Mouse (Mus musculus) forebrain, embryonic 15.5 days (tissue): ENCODE results near the gene Ndufv2. TPM values are rescaled to one million over a fixed set of nuclear protein-coding genes. Genes with fewer than 3 reads are reported as not detected.
A peak's percentile ranks its signal among the peaks of the same experiment; 100 is the strongest.

Experiments used
- ATAC-seq: fragments of 200-750 bp; cut with Nextera tagmentation; replicated peaks from 2 replicates; pipeline ENCODE4 v1.8.0; 2017; ENCODE audit warnings: mild to moderate bottlenecking, moderate TSS enrichment, moderate library complexity
- H3K27ac ChIP-seq: fragments of 300-500 bp; sonication (generic); replicated peaks from 2 replicates; pipeline ENCODE4 v1.5.1; 2015; ENCODE audit warnings: mild to moderate bottlenecking, inconsistent platforms
- H3K27me3 ChIP-seq: fragments of 300-500 bp; sonication (generic); 2 replicates; pipeline ENCODE4 v1.6.1; 2015; ENCODE audit warnings: inconsistent platforms
- H3K36me3 ChIP-seq: fragments of 300-500 bp; sonication (generic); 2 replicates; pipeline ENCODE4 v1.6.1; 2015; ENCODE audit warnings: mild to moderate bottlenecking, inconsistent platforms
- H3K4me1 ChIP-seq: fragments of 300-500 bp; sonication (generic); 2 replicates; pipeline ENCODE4 v1.6.1; 2015; ENCODE audit warnings: inconsistent platforms
- H3K4me2 ChIP-seq: fragments of 300-500 bp; sonication (generic); replicated peaks from 2 replicates; pipeline ENCODE4 v1.6.1; 2015; ENCODE audit warnings: mild to moderate bottlenecking, inconsistent platforms
- H3K4me3 ChIP-seq: fragments of 300-500 bp; sonication (generic); 2 replicates; pipeline ENCODE4 v1.5.1; 2015; ENCODE audit warnings: mild to moderate bottlenecking, inconsistent platforms
- H3K9ac ChIP-seq: fragments of 300-500 bp; sonication (generic); replicated peaks from 2 replicates; pipeline ENCODE4 v1.6.1; 2015; ENCODE audit warnings: mild to moderate bottlenecking, inconsistent platforms
- H3K9me3 ChIP-seq: fragments of 300-500 bp; sonication (generic); 2 replicates; pipeline ENCODE4 v1.6.1; 2016; ENCODE audit warnings: inconsistent platforms
- WGBS: fragments of 180-500 bp; shearing (Covaris S2); methylation state at CpG from one replicate; pipeline ENCODE4 v1.1.7; 2015; ENCODE audit warnings: mixed read lengths; 5-methylcytosine and 5-hydroxymethylcytosine counted together
- polyA plus RNA-seq: library from polyadenylated mRNA; unstranded; fragments of >200 nt; fragmentation: Nextera tagmentation; extraction: Ambion mirVana; gene quantifications from 2 replicates; pipeline ENCODE4 v1.2.1, GENCODE M21; 2015

The Ndufv2 gene
- polyA plus RNA-seq, 1 experiment from 2014 or later, result 322 TPM

DNA sequence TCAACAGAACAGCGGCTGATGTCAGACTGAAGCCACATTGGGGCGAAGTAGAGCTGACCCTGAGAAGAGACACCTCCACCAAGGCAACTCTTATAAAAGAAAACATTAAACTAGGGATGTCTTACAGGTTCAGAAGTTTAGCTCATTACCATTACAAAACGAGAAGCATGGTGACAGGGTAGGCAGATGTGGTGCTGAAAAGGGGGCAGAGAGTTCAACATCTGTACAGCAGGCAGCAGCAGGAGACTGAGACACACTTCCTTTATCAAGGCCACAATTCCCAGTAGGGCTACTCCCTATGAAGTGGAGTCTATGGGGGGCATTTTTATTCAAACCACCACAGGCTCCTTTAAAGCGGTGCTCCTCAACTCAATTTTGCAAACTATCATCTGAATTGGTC is 6.8 kb upstream of the Ndufv2 start:
- no peak overlapping the region for H3K27ac ChIP-seq
- H3K36me3 ChIP-seq, result no peaks in the 10 kb centered on the region
- H3K9ac ChIP-seq, result no peak overlapping the region
- H3K27me3 ChIP-seq, result no peaks in the 10 kb centered on the region
- H3K4me3 ChIP-seq, result no peak overlapping the region
- WGBS, result 86% methylated on average over 4 of the region's 4 CpGs
- H3K4me2 ChIP-seq, result no peak overlapping the region
- no peak for ATAC-seq
- no peaks in the 10 kb centered on the region for H3K9me3 ChIP-seq
- H3K4me1 ChIP-seq, result peaks cover 18% of the 10 kb centered on the region

DNA sequence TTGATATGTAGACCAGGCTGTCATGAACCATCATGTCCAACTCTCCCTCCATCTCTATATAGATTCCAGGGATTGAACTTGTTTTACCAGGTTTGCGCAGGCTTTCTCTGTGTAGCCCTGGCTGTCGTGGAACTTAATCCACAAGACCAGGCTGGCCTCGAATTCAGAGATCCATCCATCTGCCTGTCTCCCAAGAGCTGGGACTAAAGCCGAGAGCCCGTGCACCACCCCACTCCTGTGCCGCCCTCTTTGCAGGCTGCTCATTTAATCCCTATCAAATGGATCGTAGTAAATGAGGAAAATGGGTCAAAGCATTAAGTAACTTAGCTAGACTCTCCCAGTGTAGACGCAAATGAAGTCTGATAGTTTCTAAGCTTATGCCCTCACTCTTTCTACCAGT is 6.1 kb upstream of the Ndufv2 start:
- WGBS, result 67% methylated on average over 8 of the region's 8 CpGs
- no peak for ATAC-seq
- no peak overlapping the region for H3K9ac ChIP-seq

DNA sequence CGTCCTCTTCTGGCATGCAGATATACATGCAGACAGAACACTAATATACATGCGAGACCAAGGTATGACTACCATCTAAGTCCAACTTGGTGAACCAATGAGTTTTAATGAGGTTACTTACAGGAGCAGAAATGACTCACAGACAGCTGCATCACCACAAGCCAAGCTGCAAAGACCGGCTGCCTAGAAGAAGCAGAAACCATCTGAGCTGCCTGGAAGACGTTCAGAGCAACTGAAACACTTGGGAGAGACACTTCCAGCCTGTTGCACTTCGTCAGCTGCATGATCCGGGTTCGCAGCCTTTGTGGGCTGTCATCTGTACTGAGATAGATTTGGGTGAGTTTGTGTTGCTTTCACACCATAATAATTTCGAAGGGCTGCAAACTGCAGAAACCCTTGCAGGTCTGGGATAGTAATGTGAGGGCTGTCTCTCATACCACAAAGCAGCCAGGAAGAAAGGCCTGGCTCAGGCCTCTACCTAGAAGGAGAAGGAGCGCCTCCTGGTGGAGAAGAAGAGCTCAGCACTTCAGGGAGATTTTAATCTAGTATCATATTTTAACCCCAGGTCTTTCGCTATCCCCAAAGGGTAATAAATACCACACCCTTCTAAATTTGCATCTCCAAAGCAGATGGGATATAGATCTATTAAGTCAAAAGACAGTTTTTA is 5.4 kb upstream of the Ndufv2 start:
- no peak overlapping the region for H3K9ac ChIP-seq
- no peak for ATAC-seq
- H3K4me3 ChIP-seq, result no peak overlapping the region
- no peak overlapping the region for H3K4me2 ChIP-seq
- no peaks in the 10 kb centered on the region for H3K9me3 ChIP-seq
- H3K4me1 ChIP-seq, result peaks cover 12% of the 10 kb centered on the region
- no peak overlapping the region for H3K27ac ChIP-seq
- no peaks in the 10 kb centered on the region for H3K27me3 ChIP-seq
- 50% methylated on average over 10 of the region's 10 CpGs for WGBS
- no peaks in the 10 kb centered on the region for H3K36me3 ChIP-seq

More for the DNA sequence above, 6.1 kb upstream of the Ndufv2 start:
- no peak overlapping the region for H3K4me3 ChIP-seq
- H3K27me3 ChIP-seq, result no peaks in the 10 kb centered on the region
- H3K4me2 ChIP-seq, result no peak overlapping the region
- no peak overlapping the region for H3K27ac ChIP-seq
- H3K36me3 ChIP-seq, result no peaks in the 10 kb centered on the region
- H3K4me1 ChIP-seq, result peaks cover 13% of the 10 kb centered on the region
- no peaks in the 10 kb centered on the region for H3K9me3 ChIP-seq

DNA sequence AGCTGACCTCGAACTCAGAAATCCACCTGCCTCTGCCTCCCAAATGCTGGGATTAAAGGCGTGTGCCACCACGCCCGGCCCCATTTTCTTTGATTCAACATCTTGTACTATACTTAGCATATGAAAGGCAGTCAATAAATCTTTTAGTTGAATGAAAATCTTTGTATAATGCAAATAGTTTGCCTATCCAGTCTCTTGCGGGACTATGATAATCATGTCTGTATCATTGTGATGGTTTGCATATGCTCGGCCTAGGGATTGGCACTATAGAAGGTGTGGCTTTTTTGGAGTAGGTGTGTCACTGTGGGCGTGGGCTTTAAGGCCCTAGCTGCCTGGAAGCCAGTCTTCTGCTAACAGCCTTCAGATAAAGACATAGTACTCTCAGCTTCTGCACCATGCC is 2.7 kb upstream of the Ndufv2 start:
- H3K4me2 ChIP-seq, result no peak overlapping the region
- peaks cover 20% of the 10 kb centered on the region for H3K4me1 ChIP-seq
- H3K27me3 ChIP-seq, result no peaks in the 10 kb centered on the region
- H3K36me3 ChIP-seq, result no peaks in the 10 kb centered on the region
- H3K9me3 ChIP-seq, result no peaks in the 10 kb centered on the region
- no peak overlapping the region for H3K27ac ChIP-seq
- WGBS, result 85% methylated on average over 7 of the region's 7 CpGs
- ATAC-seq, result no peak
- H3K4me3 ChIP-seq, result no peak overlapping the region
- no peak overlapping the region for H3K9ac ChIP-seq

DNA sequence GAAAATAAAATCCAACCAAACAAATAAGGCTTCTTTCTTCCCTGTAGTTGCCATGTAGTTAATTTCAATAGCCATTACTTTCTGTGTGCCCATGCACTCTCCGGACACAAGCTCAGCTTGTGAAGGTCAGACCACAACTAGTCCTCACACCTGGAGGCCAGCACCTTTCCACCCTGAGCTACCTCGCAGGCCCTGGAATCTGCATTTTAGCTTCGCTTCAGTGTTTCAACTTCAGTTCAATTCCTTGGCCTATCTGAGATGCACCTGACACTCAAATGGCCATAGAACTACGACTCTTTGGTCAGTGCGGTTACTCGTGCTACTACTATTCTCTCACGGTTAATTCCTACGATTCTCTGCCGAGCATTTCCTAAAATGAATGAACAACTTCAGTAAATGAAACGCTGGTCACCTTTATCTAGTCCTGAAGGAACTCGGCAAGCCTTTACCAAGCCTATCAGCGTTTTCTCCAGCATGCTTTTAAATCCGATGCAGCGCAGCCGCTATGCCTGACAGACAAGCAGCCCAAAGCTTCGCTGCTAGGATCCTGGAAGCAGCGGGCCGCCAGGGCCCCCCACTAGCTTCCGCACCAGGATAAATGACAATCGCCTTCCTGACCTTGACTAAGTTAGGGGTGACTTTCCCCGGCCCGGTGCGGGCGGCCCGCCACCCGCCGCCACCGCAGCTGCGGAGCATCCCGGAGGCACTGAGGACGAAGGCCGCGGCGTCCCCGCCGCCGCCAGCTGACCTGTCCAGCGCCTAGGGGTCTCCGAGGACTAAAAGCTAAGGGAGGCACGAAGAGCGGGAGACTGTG is 586 bp downstream of the Ndufv2 start:
- Histone ChIP-seq H3K9me3 (no peaks in the 10 kb centered on the region), H3K9ac (peak overlapping the region; percentile 81), H3K27me3 (no peaks in the 10 kb centered on the region), H3K27ac (peak overlapping the region; percentile 97), H3K4me1 (peaks cover 25% of the 10 kb centered on the region), H3K4me2 (peak overlapping the region; percentile 89), H3K4me3 (peak overlapping the region; percentile 61), H3K36me3 (no peaks in the 10 kb centered on the region)
- 1% methylated on average over 41 of the region's 41 CpGs for WGBS
- ATAC-seq, result no peak; the same call in 1 of the 2 replicates

DNA sequence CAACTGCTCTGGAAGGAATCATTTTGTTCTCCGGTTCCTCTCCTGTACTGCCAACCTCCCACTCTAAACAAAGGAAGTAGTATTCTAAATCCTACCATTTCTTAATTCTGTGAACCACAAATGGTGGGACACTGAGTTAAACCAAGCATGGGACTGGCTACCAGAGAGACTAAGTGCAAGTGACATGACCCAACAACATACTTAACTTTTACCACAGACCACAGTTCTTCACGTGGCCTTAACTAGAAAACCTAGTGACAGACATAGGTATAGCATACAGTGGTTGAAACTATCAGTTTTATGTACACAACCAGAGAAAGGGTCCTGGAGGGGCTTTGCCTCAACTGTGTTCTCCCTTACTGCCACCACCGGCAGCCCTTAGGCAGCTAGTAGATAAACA is 8.7 kb downstream of the Ndufv2 start:
- Histone ChIP-seq H3K9me3 (no peaks in the 10 kb centered on the region), H3K4me1 (peaks cover 7% of the 10 kb centered on the region; the same call in 1 of the 2 replicates), H3K9ac (no peak overlapping the region), H3K4me2 (no peak overlapping the region), H3K36me3 (peaks cover 16% of the 10 kb centered on the region), H3K27ac (no peak overlapping the region), H3K27me3 (no peaks in the 10 kb centered on the region), H3K4me3 (no peak overlapping the region)
- ATAC-seq, result no peak
- 92% methylated on average over 3 of the region's 3 CpGs for WGBS

DNA sequence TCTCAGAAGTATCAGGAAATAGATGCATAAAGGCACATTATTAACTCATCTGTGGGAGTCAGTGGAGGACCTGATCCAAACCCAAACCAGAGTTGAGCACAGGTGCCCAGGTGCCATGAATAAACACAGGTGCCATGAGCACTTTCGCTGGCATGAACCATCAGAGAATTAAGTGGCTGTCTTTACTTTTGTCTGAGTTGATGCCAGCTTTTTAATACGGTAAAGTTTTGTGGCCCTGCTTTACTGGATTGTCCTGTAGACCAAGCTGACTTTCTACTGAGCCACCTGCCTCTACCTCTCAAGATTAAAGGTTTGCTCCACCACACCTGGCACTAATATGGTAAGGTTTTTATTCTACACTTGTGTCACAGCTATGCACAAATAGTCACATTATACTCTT is 9.3 kb downstream of the Ndufv2 start:
- Histone ChIP-seq H3K4me3 (no peak overlapping the region), H3K36me3 (peaks cover 20% of the 10 kb centered on the region), H3K27me3 (no peaks in the 10 kb centered on the region), H3K9ac (no peak overlapping the region), H3K4me1 (0 out of 2 replicates have a peak, but pooled peaks cover 3% of the 10 kb centered on the region), H3K27ac (no peak overlapping the region), H3K9me3 (no peaks in the 10 kb centered on the region), H3K4me2 (no peak overlapping the region)
- ATAC-seq, result no peak
- WGBS, result 92% methylated on average over 2 of the region's 2 CpGs

DNA sequence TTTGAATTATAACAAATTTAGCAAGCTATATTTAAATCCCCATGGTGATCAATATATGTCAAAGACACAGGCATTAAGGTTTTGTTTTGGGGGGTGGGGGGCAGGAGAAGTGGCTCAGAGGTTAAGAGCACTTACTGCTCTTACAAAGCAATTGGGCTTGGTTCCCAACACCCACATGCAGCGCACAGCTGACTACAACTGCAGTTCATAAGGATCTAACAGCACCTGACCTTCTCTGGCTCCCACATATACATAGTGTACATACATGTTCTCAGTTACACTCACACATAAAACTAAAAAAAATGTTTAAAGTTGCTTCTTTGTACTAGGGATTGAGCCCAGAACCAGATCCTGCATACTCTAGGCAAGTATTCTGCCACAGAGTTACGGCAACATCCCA is 10.0 kb downstream of the Ndufv2 start:
- no peak overlapping the region for H3K9ac ChIP-seq
- no peaks in the 10 kb centered on the region for H3K27me3 ChIP-seq
- WGBS, result 94% methylated on average over 2 of the region's 2 CpGs
- no peak overlapping the region for H3K4me3 ChIP-seq
- 0 out of 2 replicates have a peak, but pooled peaks cover 3% of the 10 kb centered on the region for H3K4me1 ChIP-seq
- H3K27ac ChIP-seq, result no peak overlapping the region
- peaks cover 25% of the 10 kb centered on the region for H3K36me3 ChIP-seq
- no peak overlapping the region for H3K4me2 ChIP-seq
- no peak for ATAC-seq
- H3K9me3 ChIP-seq, result no peaks in the 10 kb centered on the region

DNA sequence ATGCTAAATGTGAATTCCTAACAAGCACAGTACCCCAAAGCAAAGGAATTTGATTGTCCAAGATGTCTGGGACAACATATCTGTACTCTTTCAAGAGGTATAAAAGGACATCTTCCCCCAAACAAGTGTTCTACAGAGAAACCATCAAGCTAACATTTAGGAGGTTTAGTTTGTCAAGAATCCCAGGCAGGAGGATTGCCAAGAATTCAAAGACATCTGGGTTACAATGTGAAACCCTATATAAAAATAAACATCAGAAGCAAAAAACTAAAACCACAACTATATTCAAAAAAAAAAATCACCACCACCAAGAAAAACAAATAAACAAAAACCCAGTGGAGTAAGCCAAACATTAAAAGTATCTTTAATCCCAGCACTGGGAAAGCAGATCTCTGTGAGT is 11.1 kb downstream of the Ndufv2 start:
- no peak for ATAC-seq
- Histone ChIP-seq H3K4me3 (no peak overlapping the region), H3K27ac (no peak overlapping the region), H3K4me1 (0 out of 2 replicates have a peak, but pooled peaks cover 3% of the 10 kb centered on the region), H3K9ac (no peak overlapping the region), H3K36me3 (peaks cover 35% of the 10 kb centered on the region), H3K27me3 (no peaks in the 10 kb centered on the region), H3K9me3 (no peaks in the 10 kb centered on the region), H3K4me2 (no peak overlapping the region)

DNA sequence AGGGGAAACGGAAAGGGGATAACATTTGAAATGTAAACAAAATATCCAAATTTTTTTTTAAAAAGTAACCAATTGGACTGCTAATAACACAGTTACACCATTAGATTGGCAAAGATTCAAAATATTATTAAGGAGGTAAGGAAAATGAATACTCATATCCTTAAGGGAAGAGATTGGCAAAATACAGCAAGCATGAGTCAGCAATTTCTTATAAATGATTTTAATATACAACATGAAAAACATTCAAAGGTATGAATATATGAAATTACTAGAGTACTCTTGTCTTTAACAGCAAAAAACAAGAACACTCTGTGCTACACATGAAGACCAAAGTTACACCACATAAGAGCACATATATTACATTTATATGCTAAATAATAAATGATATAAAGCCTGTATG is 16.3 kb downstream of the Ndufv2 start:
- no peaks in the 10 kb centered on the region for H3K27me3 ChIP-seq
- H3K9ac ChIP-seq, result no peak overlapping the region
- H3K4me3 ChIP-seq, result no peak overlapping the region
- no peak for ATAC-seq
- no peaks in the 10 kb centered on the region for H3K4me1 ChIP-seq
- peaks cover 49% of the 10 kb centered on the region for H3K36me3 ChIP-seq
- no peak overlapping the region for H3K4me2 ChIP-seq
- 97% methylated on average over 1 of the region's 1 CpGs for WGBS
- H3K9me3 ChIP-seq, result no peaks in the 10 kb centered on the region
- H3K27ac ChIP-seq, result no peak overlapping the region

DNA sequence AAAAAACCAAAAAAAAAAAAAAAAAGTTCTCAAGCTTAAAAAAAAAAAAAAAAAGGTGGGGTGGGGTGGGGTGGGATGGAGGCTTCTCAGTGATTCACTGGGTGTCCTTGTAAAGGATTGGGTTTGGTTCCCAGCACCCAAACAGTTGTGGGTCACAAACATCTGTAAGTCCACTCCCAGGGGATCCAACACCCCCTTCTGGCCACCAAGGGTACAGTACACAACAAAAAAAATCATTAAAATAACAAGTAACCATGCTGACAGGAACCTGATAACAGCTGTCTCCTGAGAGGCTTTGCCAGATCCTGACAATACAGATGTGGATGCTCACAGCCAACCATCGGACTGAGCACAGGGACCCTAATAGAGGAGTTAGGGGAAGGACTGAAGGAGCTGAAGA is 16.9 kb downstream of the Ndufv2 start:
- no peaks in the 10 kb centered on the region for H3K27me3 ChIP-seq
- no peak for ATAC-seq
- no peaks in the 10 kb centered on the region for H3K4me1 ChIP-seq
- 85% methylated on average over 1 of the region's 1 CpGs for WGBS
- no peaks in the 10 kb centered on the region for H3K9me3 ChIP-seq
- no peak overlapping the region for H3K27ac ChIP-seq
- H3K36me3 ChIP-seq, result peaks cover 53% of the 10 kb centered on the region
- no peak overlapping the region for H3K4me3 ChIP-seq
- H3K4me2 ChIP-seq, result no peak overlapping the region
- no peak overlapping the region for H3K9ac ChIP-seq

DNA sequence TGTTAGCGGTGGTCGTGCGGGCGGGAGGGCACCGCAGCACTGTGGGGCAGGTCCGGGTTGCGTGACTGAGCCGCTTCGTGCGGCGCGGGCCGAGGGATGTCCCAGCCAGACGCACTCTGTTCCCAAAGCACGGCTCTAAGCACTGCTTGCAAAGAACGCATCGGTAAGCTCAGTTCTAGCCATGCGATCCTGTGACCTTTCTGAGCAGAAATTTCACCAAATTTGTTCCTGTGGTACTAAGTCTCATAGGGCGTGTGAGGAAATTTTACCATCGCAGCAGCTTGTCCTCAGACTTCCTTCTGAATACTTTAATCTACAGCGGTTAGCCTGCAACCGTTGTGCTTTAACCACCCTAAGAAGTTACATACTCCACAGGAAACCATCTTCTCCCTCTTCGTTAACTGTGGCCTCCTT is 23.9 kb downstream of the Ndufv2 start:
- Histone ChIP-seq H3K4me3 (peak overlapping the region; percentile 81), H3K36me3 (peaks cover 28% of the 10 kb centered on the region), H3K27me3 (no peaks in the 10 kb centered on the region), H3K4me1 (peaks cover 27% of the 10 kb centered on the region), H3K9ac (peak overlapping the region; percentile 70), H3K27ac (peak overlapping the region; percentile 94), H3K4me2 (peak overlapping the region; percentile 72), H3K9me3 (no peaks in the 10 kb centered on the region)
- ATAC-seq, result peak; percentile 75
- under 1% methylated on average over 23 of the region's 23 CpGs for WGBS
